Mouse (Mus musculus) gastrocnemius, adult 18-20 months (tissue): ENCODE measurements around the gene Dll4. TPM values are rescaled to one million over a fixed set of nuclear protein-coding genes. Genes with fewer than 3 reads are reported as not detected.

Experiments used
- total RNA-seq, 2 experiments: library from RNA; stranded (reverse); gene quantifications; 2 replicates each; pipeline ENCODE4 v1.2.3; 2021

Gene Dll4
- total RNA-seq, 2 experiments from 2014 or later: 3.2 to 4.5 TPM

Other genes starting within 250 kb of the Dll4 start
- gene Rad51, start 213.0 kb upstream of the Dll4 start, total RNA-seq: under 1 TPM; 0.68 to 0.71 TPM
- 1 to 10 TPM; 3.4 to 4.9 TPM for gene Rmdn3, start 168.8 kb upstream of the Dll4 start, total RNA-seq
- gene Gchfr, start 158.0 kb upstream of the Dll4 start, total RNA-seq: under 1 TPM in 1 of 2 experiments, not detected in 1; 0.39 TPM
- not detected for gene Gm14137, start 151.3 kb upstream of the Dll4 start, total RNA-seq
- 10 to 100 TPM; 13.8 to 14.4 TPM for gene Zfyve19, start 117.2 kb upstream of the Dll4 start, total RNA-seq
- 1 to 10 TPM; 7.9 to 9.1 TPM for gene Dnajc17, start 117.0 kb upstream of the Dll4 start, total RNA-seq
- gene Ppp1r14d, start 95.9 kb upstream of the Dll4 start, total RNA-seq: not detected
- not detected for gene Spint1, start 88.4 kb upstream of the Dll4 start, total RNA-seq
- gene Rhov, start 54.5 kb upstream of the Dll4 start, total RNA-seq: not detected
- gene Vps18, start 37.0 kb upstream of the Dll4 start, total RNA-seq: 10 to 100 TPM; 10.1 to 10.2 TPM
- 100 to 1,000 TPM in 1 of 2 experiments, 10 to 100 TPM in 1; 50.6 to 108 TPM for gene Chac1, start 25.4 kb downstream of the Dll4 start, total RNA-seq
- gene Ino80, start 151.9 kb downstream of the Dll4 start, total RNA-seq: 10 to 100 TPM; 11.2 to 12.1 TPM
- 1 to 10 TPM; 1.2 to 1.9 TPM for gene Exd1, start 221.8 kb downstream of the Dll4 start, total RNA-seq
- gene Chp1, start 221.9 kb downstream of the Dll4 start, total RNA-seq: 10 to 100 TPM; 75.7 to 78.6 TPM